Mouse (Mus musculus): ENCODE data around the gene Rpl32.

- TF ChIP-seq EP300 (IDR thresholded peaks at IDR 0.05) (no peak), CTCF (IDR thresholded peaks at IDR 0.05) (no peak)
Observed at GRCm38 (mm10) chr6:115821216-115821993, 12.9 kb upstream of the Rpl32 start.
